Mouse (Mus musculus) bone marrow, adult 2 months (tissue): ENCODE data around the gene Plekha5.

Source experiments
- CTCF ChIP-seq: fragments of 200-500 bp; IDR thresholded peaks from 2 replicates; pipeline ENCODE4 v1.5.1; 2011; ENCODE audit warnings: low read length, control low read depth; ENCODE audit not compliant: control insufficient read depth, insufficient read depth
- POLR2A ChIP-seq: fragments of 200-500 bp; IDR thresholded peaks from 2 replicates; pipeline ENCODE4 v1.6.1; 2011; ENCODE audit warnings: low read depth, mild to moderate bottlenecking, control low read depth, low read length, borderline replicate concordance; ENCODE audit not compliant: control insufficient read depth

DNA sequence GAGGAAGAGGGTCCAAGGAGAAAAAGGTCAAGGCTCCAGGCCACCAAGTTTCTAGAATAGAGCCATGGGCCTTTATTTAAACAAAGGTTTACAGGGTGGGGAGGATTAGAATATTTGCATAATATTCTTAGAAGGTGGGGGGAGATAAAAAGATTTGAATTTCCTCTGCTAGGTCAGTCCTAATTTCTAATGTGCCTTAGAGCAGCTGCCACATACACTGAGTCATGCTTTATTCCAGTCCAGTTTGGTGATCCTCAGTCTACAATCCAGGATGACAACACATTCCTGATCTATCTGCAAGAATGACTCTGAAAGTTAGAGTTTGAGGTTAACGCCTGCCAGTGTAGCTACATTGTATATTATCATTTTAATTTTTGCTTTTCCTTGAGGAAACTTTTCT, 197.8 kb downstream of the Plekha5 start:
- TF ChIP-seq POLR2A, result no peak
- no peak for TF ChIP-seq CTCF
